Mouse (Mus musculus): Measurements from ENCODE around the gene Spag8.

Spag8 gene

GRCm38 (mm10) chr4:43649783-43650182, 3.6 kb downstream of the Spag8 start:
- no peak for DNase-seq (ENCODE audit: low spot score)

- no peak for DNase-seq (ENCODE audit: low spot score)
Observed at GRCm38 (mm10) chr4:43640491-43640890, 12.9 kb downstream of the Spag8 start.

- no peak for DNase-seq (ENCODE audit: low spot score)
Observed at GRCm38 (mm10) chr4:43640076-43640475, 13.3 kb downstream of the Spag8 start.

GRCm38 (mm10) chr4:43636751-43637150, 16.6 kb downstream of the Spag8 start:
- no peak for DNase-seq (ENCODE audit: low spot score)

GRCm38 (mm10) chr4:43634621-43635374, 18.6 kb downstream of the Spag8 start:
- DNase-seq (ENCODE audit: low spot score), result no peak

- DNase-seq (ENCODE audit: low spot score), result no peak
Observed at GRCm38 (mm10) chr4:43633736-43634135, 19.7 kb downstream of the Spag8 start.

- DNase-seq (ENCODE audit: low spot score), result no peak
Observed at GRCm38 (mm10) chr4:43633296-43633695, 20.1 kb downstream of the Spag8 start.

GRCm38 (mm10) chr4:43631956-43632920, 21.2 kb downstream of the Spag8 start:
- DNase-seq (ENCODE audit: low spot score), result peak; percentile 16

- peak; percentile 59 for DNase-seq (ENCODE audit: low spot score)
Observed at GRCm38 (mm10) chr4:43631046-43631955, 22.1 kb downstream of the Spag8 start, which contains the start of gene Npr2. TSS of gene Npr2 (plus strand) at chr4:43631935.

GRCm38 (mm10) chr4:43630671-43631045, 22.7 kb downstream of the Spag8 start:
- peak; percentile 53 for DNase-seq (ENCODE audit: low spot score)

- peak; percentile 92 for DNase-seq (ENCODE audit: low spot score)
Observed at GRCm38 (mm10) chr4:43630030-43630581, 23.3 kb downstream of the Spag8 start.

GRCm38 (mm10) chr4:43629106-43629817, 24.1 kb downstream of the Spag8 start:
- DNase-seq (ENCODE audit: low spot score), result peak; percentile 57

GRCm38 (mm10) chr4:43620146-43620778, 33.1 kb downstream of the Spag8 start:
- DNase-seq (ENCODE audit: low spot score), result no peak

- no peak for DNase-seq (ENCODE audit: low spot score)
Observed at GRCm38 (mm10) chr4:43613060-43613730, 40.2 kb downstream of the Spag8 start.

GRCm38 (mm10) chr4:43612534-43612933, 40.9 kb downstream of the Spag8 start:
- DNase-seq (ENCODE audit: low spot score), result no peak

GRCm38 (mm10) chr4:43604751-43605685, 48.4 kb downstream of the Spag8 start:
- no peak for DNase-seq (ENCODE audit: low spot score)

- no peak for DNase-seq (ENCODE audit: low spot score)
Observed at GRCm38 (mm10) chr4:43604099-43604498, 49.3 kb downstream of the Spag8 start.
